Mouse (Mus musculus) heart, adult 10 weeks (tissue): ENCODE results near the gene Slk. TPM values are rescaled to one million over a fixed set of nuclear protein-coding genes. Genes with fewer than 3 reads are reported as not detected.

Experiments used
- polyA plus RNA-seq: library from polyadenylated mRNA; stranded (reverse); fragments of 350-450 nt; fragmentation: Illumina TruSeq; extraction: RNeasy Lipid Tissue Mini Kit (QIAGEN cat#74804); gene quantifications from one replicate; pipeline ENCODE4 v1.2.3, GENCODE M21; 2014; ENCODE audit warnings: low read depth, low replicate concordance

Slk gene
- polyA plus RNA-seq: 77.7 TPM

DNA sequence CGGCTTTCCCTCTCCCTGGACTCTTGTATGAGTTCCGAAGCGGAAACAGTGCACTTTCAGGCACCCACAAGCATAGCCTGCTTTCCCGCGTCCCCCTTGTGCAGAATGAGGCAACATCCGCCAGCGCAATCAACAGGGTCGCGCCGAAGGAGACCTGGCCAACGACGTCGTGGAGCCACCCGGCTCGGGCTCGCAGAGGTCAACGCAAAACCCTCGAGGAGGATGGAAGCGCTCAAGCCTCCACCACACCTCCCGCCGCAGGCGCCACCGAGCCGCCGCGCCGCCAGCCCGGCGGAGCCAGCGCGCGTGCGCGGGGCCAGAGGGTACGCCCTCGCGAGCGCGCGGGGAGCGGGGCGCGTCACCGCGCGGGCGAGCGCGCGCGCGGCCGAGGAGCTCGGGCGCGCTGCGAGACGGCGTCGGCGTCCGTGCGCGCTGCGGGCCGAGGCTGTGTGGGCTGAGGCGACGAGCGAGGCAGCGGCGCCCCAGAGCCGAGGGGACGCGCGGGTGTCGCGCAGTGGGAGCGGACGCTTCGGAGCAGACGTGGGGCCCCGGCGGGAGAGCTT, at the start of gene Slk:
Gene Slk, plus strand, starts transcription at position 454 of the 563 bp plus-strand sequence.

DNA sequence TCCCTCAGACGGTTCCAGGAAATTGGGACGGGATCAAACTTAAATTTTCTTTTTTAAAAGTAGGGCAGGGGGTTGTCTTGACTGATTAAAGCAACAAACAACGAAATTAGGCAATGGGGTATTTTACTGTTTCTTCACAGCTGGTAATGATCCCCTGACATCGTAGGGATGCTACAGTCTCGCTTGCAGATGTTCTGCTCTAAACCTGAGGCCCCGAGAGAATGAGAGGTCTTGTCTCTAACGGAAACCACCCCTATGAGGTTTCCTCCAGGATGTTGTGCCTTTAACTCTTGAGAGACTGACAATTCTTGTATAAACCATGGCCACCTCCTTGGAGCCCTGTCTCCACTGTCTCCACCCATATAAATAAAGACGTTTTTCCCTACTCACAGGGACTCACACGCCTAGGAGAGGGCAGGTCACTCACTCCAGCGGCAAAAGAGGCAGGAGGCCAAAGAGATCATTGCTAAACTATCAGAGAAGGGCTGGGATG, 42.1 kb upstream of the Slk start, which contains the start of gene Stn1:
Gene Stn1, minus strand, starts transcription at position 208 of the 493 bp plus-strand sequence.

DNA sequence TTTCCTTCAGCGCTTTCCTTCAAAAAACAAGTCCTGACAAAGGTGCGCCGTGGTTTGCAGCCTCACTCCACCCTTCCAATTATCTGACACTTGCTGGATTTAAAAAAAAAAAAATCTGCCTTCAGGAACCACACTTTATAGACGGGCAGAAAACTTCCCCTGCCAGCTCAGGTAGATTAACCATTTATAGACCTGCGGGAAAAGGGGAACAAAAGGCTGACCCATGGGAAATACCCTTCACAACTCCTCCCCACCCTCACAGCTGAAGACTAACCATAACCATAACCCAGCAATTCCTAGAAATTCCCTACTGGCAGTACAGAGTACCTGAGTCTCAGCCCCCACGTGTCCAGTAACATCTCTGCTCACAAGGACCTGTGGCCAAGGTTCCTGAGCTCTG, 112.5 kb downstream of the Slk start, which contains the start of gene Col17a1:
Gene Col17a1, minus strand, starts transcription at position 101 of the 400 bp plus-strand sequence.

Other genes starting within 250 kb of the Slk start
- 21.9 TPM for gene Sh3pxd2a, start 115.3 kb upstream of the Slk start, polyA plus RNA-seq
- 18.0 TPM for gene Stn1, start 42.2 kb upstream of the Slk start, polyA plus RNA-seq
- not detected for gene Col17a1, start 112.4 kb downstream of the Slk start, polyA plus RNA-seq
- gene Sfr1, start 152.0 kb downstream of the Slk start, polyA plus RNA-seq: 103 TPM